Mouse (Mus musculus) heart, embryonic 14.5 days (tissue): ENCODE data around the gene Necap2. TPM values are rescaled to one million over a fixed set of nuclear protein-coding genes. Genes with fewer than 3 reads are reported as not detected.

Source experiments
- ATAC-seq: fragments of 200-750 bp; cut with Nextera tagmentation; 2 replicates; pipeline ENCODE4 v1.8.0; 2017; ENCODE audit warnings: low read depth, moderate TSS enrichment; ENCODE audit not compliant: insufficient number of reproducible peaks, insufficient read depth, low FRiP score
- H3K27ac ChIP-seq, 2 experiments: fragments of 200-500 bp in 1 of 2; fragments of 300-500 bp in 1 of 2; sonication (generic) in 1 of 2; replicated peaks in 1 of 2; 2 replicates each; pipeline ENCODE4 v1.5.1; 2012 to 2014; ENCODE audit warnings: low read depth in 2 of 2, low read length in 2 of 2, control low read depth in 1 of 2, mild to moderate bottlenecking in 1 of 2, mixed read lengths in 1 of 2; ENCODE audit not compliant: control insufficient read depth in 1 of 2, insufficient read depth in 1 of 2
- H3K27me3 ChIP-seq: fragments of 300-500 bp; sonication (generic); 2 replicates; pipeline ENCODE4 v1.6.1; 2014; ENCODE audit warnings: mild to moderate bottlenecking, low read length, control low read depth; ENCODE audit not compliant: control insufficient read depth, insufficient read depth
- H3K36me3 ChIP-seq: fragments of 300-500 bp; sonication (generic); 2 replicates; pipeline ENCODE4 v1.6.1; 2014; ENCODE audit warnings: mild to moderate bottlenecking, control low read depth, low read length, mixed read lengths; ENCODE audit not compliant: control insufficient read depth, insufficient read depth
- H3K4me1 ChIP-seq, 2 experiments: fragments of 200-500 bp in 1 of 2; fragments of 300-500 bp in 1 of 2; sonication (generic) in 1 of 2; 2 replicates each; pipeline ENCODE4 v1.6.1; 2012 to 2014; ENCODE audit warnings: low read length in 2 of 2, control low read depth in 1 of 2, mixed read lengths in 1 of 2; ENCODE audit not compliant: control insufficient read depth in 2 of 2, insufficient read depth in 2 of 2
- H3K4me2 ChIP-seq: fragments of 300-500 bp; sonication (generic); 2 replicates; pipeline ENCODE4 v1.6.1; 2014; ENCODE audit warnings: mild to moderate bottlenecking, low read length
- H3K4me3 ChIP-seq, 2 experiments: fragments of 200-500 bp in 1 of 2; fragments of 300-500 bp in 1 of 2; sonication (generic) in 1 of 2; 2 replicates each; pipeline ENCODE4 v1.5.1; 2012 to 2014; ENCODE audit warnings: low read length in 2 of 2, mild to moderate bottlenecking in 2 of 2, control low read depth in 1 of 2, low read depth in 1 of 2, moderate library complexity in 1 of 2; ENCODE audit not compliant: control insufficient read depth in 1 of 2, insufficient read depth in 1 of 2
- H3K9ac ChIP-seq: fragments of 300-500 bp; sonication (generic); 2 replicates; pipeline ENCODE4 v1.6.1; 2014; ENCODE audit warnings: mild to moderate bottlenecking, low read length
- H3K9me3 ChIP-seq: fragments of 300-500 bp; sonication (generic); 2 replicates; pipeline ENCODE4 v1.6.1; 2016; ENCODE audit warnings: low read length, control low read depth; ENCODE audit not compliant: control insufficient read depth
- WGBS: fragments of 180-500 bp; shearing (Covaris S2); extraction: QIAGEN DNeasy Blood & Tissue Kit; methylation state at CpG from one replicate; pipeline ENCODE4 v1.1.7; 2014; 5-methylcytosine and 5-hydroxymethylcytosine counted together
- polyA plus RNA-seq: library from polyadenylated mRNA; unstranded; fragments of >200 nt; fragmentation: Nextera tagmentation; extraction: Ambion mirVana; gene quantifications from 2 replicates; pipeline ENCODE4 v1.2.1, GENCODE M21; 2014

Gene Necap2
- polyA plus RNA-seq, 1 experiment from 2014 or later, result 34.2 TPM

DNA sequence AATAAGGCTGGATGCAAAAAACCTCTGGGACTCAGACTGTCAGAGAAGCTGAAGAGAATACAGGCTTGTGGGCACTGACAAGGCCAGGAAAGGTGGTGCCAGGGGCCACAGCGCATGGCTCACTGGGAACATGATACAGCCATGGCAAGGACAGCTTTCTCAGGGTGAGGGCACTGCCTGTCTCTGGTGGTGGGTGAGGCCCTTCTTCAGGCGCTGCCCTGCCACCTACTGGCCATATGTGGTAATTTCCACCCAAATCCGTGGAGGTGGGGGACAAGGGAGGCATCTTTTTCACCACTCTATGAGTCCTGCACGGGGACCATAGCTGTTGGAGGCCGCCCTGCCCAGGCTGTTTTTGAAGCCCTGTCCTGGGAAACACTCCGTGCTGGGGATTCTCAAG lies 46.4 kb downstream of the Necap2 start:
- Histone ChIP-seq H3K36me3 (peaks cover 55% of the 10 kb centered on the region), H3K4me1 (peaks cover 0 to 7% of the 10 kb centered on the region in 2 experiments; a peak in 2 of 4 replicates), H3K9me3 (no peaks in the 10 kb centered on the region), H3K4me3 (no peak overlapping the region), H3K4me2 (no peak overlapping the region), H3K27me3 (no peaks in the 10 kb centered on the region), H3K9ac (no peak overlapping the region), H3K27ac (no peak overlapping the region)
- no peak for ATAC-seq
- WGBS, result 13% methylated on average over 6 of the region's 6 CpGs

DNA sequence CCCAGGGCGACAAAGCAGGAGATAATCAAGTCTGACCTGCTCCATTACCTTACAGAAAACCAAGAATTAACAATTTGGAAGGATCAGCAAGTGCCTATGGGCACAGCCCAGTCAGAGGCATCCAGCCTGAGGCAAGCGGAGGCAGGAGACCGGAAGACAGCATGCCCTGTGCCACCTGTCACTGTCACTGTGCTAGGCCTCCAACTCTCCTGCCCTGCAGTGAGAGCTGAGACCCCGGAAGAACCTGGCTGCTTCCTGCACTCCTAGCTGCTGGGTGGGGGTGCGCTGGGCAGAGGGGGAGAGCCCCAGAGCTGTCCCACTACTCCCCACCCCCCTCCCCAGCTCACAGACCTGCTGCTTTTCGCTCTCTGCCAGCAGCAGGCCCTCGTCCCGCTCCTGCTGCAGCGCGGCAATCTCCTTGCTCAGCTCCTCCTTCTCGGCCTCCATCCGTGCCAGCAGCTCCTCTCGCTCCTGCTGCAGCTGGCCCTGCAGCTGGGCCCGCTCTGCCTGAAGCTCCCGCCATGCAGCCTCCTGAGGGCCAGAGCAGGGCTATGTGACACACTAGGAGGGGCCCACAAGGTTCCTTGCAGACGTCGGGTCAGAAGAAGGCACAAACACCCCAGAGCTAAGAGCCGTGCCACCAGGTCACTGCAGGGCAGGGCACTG lies 47.5 kb downstream of the Necap2 start:
- Histone ChIP-seq H3K4me2 (no peak overlapping the region), H3K4me1 (peaks cover 2 to 10% of the 10 kb centered on the region in 2 experiments; a peak in 2 of 4 replicates), H3K9me3 (no peaks in the 10 kb centered on the region), H3K9ac (no peak overlapping the region), H3K27me3 (no peaks in the 10 kb centered on the region), H3K4me3 (no peak overlapping the region), H3K27ac (no peak overlapping the region), H3K36me3 (peaks cover 51% of the 10 kb centered on the region)
- ATAC-seq, result no peak
- 85% methylated on average over 17 of the region's 18 CpGs for WGBS

DNA sequence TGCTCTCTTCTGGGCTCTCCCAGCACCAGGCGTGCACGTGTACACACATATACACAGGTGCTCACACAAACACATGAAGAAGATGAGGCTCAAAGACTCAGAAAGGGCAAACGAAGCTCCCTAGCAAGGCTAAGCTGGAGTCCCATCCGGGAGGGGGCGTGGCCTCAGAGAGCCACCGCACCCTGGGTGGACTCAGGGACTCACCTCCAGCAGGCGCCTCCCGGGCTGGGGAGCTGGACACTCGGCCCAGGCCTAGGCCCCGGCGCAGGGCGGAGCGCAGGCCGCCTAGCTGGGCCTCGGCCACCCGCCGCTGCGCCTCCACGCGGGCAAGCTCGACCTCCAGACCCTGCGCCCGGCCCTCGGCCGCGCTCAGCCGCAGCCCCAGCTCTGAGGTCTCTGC lies 53.2 kb downstream of the Necap2 start:
- no peaks in the 10 kb centered on the region for H3K27me3 ChIP-seq
- peaks cover 29 to 32% of the 10 kb centered on the region in 2 experiments for H3K4me1 ChIP-seq
- H3K36me3 ChIP-seq, result peaks cover 38% of the 10 kb centered on the region
- WGBS, result 80% methylated on average over 26 of the region's 27 CpGs
- ATAC-seq, result no peak
- no peak overlapping the region for H3K4me3 ChIP-seq
- H3K9ac ChIP-seq, result no peak overlapping the region
- H3K9me3 ChIP-seq, result no peaks in the 10 kb centered on the region
- no peak overlapping the region for H3K4me2 ChIP-seq
- no peak overlapping the region for H3K27ac ChIP-seq

DNA sequence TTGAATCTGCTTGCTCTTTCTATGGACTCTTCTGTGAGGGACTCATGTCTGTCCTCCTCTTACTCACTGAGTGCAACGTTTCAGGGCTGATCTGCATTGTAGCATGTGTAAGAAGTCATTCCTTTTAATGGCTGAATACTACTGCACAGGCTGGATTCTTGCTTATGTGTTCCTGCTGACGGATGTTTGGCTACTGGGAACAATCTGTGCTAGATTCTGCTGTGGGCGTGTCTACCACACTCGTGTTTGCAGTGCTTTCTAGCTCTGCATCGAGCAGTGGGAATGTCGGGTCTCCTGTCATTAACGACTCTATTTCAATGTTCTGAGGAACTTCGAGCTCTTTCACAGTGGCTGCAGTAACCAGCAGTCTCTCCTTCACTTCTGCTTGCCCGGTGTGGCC lies 54.1 kb downstream of the Necap2 start:
- Histone ChIP-seq H3K9me3 (no peaks in the 10 kb centered on the region), H3K4me1 (peaks cover 34 to 37% of the 10 kb centered on the region in 2 experiments), H3K4me2 (no peak overlapping the region), H3K36me3 (peaks cover 32% of the 10 kb centered on the region), H3K4me3 (no peak overlapping the region), H3K9ac (no peak overlapping the region), H3K27ac (0 out of 4 replicates have a peak overlapping the region, but pooled peaks of 1 of the 2 experiments have one; percentile 2), H3K27me3 (no peaks in the 10 kb centered on the region)
- no peak for ATAC-seq
- 53% methylated on average over 9 of the region's 9 CpGs for WGBS

DNA sequence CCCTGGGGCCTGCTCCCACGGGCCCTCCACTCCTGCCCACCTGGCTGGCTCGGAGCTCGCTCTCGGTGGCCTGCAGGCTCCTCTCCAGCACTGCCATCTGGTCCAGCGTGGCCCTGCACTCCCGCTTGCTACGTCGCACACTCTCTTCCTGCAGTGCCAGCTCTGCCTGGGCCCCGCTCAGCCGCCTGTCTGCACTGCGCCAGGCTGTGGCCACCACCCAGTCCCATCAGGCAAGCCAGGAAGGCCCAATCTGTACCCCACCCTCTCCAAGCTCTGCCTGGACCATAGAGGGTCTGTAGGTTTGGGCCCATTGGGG lies 56.6 kb downstream of the Necap2 start:
- H3K9me3 ChIP-seq, result no peaks in the 10 kb centered on the region
- no peak for ATAC-seq

DNA sequence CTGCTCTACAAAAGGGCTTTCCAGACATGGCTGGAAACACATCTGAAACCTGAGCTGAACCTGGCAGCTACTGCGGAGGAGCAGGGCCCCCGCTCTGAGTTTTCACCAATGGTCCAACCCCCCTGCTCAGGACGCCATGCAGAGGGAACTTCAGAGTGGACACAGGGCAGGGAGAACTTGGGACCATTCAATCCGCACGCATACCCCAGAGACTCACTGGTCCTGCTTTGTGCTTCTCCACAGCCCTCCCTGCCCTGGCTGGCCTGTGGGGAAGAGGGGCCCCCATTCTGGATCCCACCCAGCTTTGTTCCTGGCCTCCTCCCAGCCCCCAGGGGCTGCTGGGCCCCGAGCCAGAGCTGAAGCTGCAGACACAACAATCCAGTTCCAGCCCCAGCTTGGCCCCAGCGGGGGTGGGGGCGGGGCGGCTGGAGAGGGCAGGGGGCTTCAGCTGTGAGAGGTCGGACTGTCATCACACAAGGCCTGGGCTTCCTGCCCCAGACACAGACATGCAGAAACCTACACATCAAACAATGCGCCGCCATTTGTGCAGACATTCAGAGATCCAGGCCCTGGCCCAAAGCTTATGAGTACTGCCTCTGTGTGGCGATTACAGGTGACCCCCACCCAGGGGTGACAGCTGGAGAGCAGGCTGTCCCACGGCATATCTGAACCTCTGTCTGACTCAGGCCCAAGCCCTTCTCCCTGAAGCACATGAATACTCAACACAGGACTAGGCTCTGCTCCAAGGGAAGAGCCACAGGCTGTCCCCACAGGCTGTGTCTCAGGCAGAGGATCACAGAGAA lies 57.1 kb downstream of the Necap2 start:
- no peak overlapping the region for H3K4me3 ChIP-seq
- H3K27ac ChIP-seq, result peak overlapping the region; percentile 87 to 96
- H3K9me3 ChIP-seq, result no peaks in the 10 kb centered on the region
- peaks cover 41 to 54% of the 10 kb centered on the region in 2 experiments for H3K4me1 ChIP-seq
- H3K27me3 ChIP-seq, result no peaks in the 10 kb centered on the region
- ATAC-seq, result peak; percentile 80
- peak overlapping the region; percentile 69 for H3K9ac ChIP-seq
- peaks cover 36% of the 10 kb centered on the region for H3K36me3 ChIP-seq
- peak overlapping the region; percentile 42 for H3K4me2 ChIP-seq
- WGBS, result 11% methylated on average over 14 of the region's 14 CpGs

More for the DNA sequence above, 56.6 kb downstream of the Necap2 start:
- Histone ChIP-seq H3K9ac (peak overlapping the region; percentile 57), H3K27ac (peak overlapping the region; percentile 87 to 96), H3K4me2 (peak overlapping the region; percentile 42), H3K36me3 (peaks cover 32% of the 10 kb centered on the region; the same call in 1 of the 2 replicates), H3K27me3 (no peaks in the 10 kb centered on the region), H3K4me3 (no peak overlapping the region), H3K4me1 (peaks cover 38 to 51% of the 10 kb centered on the region in 2 experiments)
- 62% methylated on average over 11 of the region's 11 CpGs for WGBS

DNA sequence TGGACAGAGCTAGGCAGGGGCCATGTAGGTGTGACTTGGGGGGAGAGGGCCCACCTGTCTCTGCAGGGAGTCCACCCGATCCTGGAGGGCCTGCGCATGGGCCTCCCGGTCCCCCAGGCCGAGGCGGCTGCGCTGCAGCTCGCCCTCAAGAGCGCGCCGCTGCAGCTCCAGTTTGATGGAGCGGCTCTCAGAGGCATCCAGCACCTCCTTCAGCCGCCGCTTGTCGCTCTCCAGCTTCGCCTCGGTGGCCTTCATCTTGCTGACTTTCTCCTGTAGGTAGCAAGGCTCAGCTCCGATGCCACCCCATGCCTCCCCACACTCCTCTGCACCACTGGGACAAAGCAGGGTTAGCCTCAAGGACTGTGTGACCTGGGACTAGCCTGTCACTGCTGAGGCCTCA lies 57.9 kb downstream of the Necap2 start:
- Histone ChIP-seq H3K36me3 (peaks cover 36% of the 10 kb centered on the region), H3K9ac (peak overlapping the region; percentile 69)
- 87% methylated on average over 17 of the region's 17 CpGs for WGBS

More for the DNA sequence above, 57.9 kb downstream of the Necap2 start:
- peak overlapping the region; percentile 87 to 96 for H3K27ac ChIP-seq
- H3K4me1 ChIP-seq, result peaks cover 42 to 62% of the 10 kb centered on the region in 2 experiments
- no peaks in the 10 kb centered on the region for H3K27me3 ChIP-seq
- H3K9me3 ChIP-seq, result no peaks in the 10 kb centered on the region
- peak overlapping the region; percentile 42 for H3K4me2 ChIP-seq
- H3K4me3 ChIP-seq, result no peak overlapping the region
- ATAC-seq, result no peak
